Mouse (Mus musculus): Measurements from ENCODE around the gene Dmxl2.
A peak's percentile ranks its signal among the peaks of the same experiment; 100 is the strongest.

The Dmxl2 gene

GRCm38 (mm10) chr9:54501453-54502110, at the start of gene Dmxl2:
Dmxl2 (minus strand) TSS chr9:54501626.
- peak; percentile 86 for DNase-seq (ENCODE audit: low read depth)

GRCm38 (mm10) chr9:54549433-54549832, 48.0 kb upstream of the Dmxl2 start:
- DNase-seq (ENCODE audit: low read depth), result no peak

DNA sequence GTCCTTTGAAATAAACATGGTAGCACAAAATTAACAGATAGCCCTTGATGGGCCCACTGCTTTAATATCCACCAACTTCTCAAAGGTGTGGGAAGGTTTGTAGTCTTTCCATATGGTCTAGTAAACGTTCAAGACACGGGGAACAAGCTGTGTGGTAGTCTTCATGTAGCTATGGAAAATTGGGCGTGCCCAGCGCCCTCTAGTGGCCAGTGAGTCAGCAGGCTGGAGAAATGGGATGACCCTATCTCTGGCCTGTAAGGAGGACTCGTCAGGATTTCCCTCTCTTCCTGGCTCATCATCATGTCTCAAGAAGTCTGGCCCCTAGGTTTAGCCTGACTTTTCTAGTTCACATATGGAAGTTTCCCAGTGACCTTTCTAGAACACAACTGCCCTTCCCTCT, 46.1 kb upstream of the Dmxl2 start:
- DNase-seq (ENCODE audit: low read depth), result peak; percentile 60

- DNase-seq (ENCODE audit: low read depth), result no peak
Observed at GRCm38 (mm10) chr9:54544954-54545315, 43.5 kb upstream of the Dmxl2 start.

GRCm38 (mm10) chr9:54544212-54544953, 43.0 kb upstream of the Dmxl2 start:
- no peak for DNase-seq (ENCODE audit: low read depth)

DNA sequence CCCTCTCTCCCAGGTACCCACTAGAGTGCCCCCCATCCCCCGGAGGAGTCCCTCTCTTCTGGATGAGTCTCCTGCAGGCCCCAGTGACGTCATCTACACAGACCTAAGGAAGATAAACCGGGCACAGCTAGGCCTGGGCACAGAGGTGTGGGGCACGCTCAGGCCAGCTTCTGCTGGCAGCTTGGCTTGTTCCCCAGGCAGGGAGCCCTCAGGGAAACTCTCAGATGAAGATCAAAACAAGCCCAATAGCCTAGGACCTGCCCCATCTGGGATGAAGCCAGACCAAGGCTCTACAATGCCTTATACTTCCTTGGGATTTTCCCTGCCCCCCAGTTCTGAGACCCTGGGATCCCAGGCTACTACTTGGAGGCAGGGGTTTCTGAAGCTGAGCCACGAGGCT, 39.4 kb upstream of the Dmxl2 start:
- DNase-seq (ENCODE audit: low read depth), result no peak

DNA sequence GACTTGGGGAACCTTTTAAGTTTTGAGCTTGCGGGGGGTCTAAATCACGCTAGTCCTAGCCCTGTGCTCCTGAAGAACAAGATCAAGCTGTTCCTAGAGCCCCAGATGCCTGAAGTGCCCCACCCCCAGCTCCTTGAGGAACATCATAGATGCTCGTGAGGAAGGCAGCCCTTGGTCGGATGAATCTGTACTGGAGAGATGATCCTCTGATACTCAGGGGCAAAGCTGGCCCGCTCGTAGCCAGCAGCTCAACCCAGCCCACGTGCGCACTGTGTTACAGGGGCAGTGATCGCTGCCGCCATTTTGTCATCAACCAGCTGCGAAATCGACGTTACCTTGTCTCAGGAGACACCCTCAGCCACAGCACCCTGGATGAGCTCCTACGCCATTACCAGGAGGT, 37.3 kb upstream of the Dmxl2 start, which contains the start of gene Sh2d7:
Gene Sh2d7, plus strand, starts transcription at position 301 of the 400 bp plus-strand sequence.
- no peak for DNase-seq (ENCODE audit: low read depth)

GRCm38 (mm10) chr9:54538244-54538643, 36.8 kb upstream of the Dmxl2 start:
- no peak for DNase-seq (ENCODE audit: low read depth)

DNA sequence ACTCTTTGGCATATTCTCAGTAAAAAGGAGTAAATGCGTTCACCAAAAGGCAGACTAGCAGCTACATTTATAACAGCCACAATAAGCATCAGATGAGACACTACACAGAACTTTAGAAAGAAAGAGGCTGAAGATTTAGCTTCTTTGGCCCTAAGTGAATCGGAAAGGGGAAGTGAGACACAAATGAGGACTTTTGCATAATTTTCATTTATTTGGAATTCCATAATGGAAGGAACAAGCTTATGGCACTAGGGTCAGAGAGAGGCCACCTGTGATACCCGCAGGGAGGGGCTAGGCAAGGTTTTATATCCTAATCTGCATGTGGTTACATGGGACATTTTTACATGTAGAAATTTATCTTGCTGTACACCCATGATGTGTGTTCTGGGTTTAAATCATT, 36.1 kb upstream of the Dmxl2 start:
- DNase-seq (ENCODE audit: low read depth), result no peak

- DNase-seq (ENCODE audit: low read depth), result no peak
Observed at GRCm38 (mm10) chr9:54537030-54537429, 35.6 kb upstream of the Dmxl2 start.

DNA sequence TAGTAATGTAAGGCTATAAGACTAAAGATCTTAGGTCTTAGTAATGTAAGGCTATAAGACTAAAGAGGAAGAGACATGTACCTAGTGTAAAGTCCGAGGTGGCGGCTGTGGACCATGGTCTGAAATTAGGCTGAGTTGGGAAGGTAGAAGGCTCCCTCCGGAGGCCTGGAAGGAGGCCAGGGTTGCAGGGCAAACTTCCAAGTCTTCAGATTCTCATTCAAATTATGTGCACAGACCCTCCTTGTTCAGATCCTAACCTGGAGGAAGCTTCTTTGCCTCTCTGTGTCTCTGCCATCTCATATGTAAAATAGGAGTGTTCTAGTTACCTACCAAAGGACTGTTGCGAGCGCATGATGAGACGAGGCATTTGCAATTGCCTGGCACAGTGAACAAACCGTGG, 34.8 kb upstream of the Dmxl2 start:
- no peak for DNase-seq (ENCODE audit: low read depth)

- peak; percentile 6 for DNase-seq (ENCODE audit: low read depth)
Observed at GRCm38 (mm10) chr9:54533975-54534374, 32.5 kb upstream of the Dmxl2 start.

DNA sequence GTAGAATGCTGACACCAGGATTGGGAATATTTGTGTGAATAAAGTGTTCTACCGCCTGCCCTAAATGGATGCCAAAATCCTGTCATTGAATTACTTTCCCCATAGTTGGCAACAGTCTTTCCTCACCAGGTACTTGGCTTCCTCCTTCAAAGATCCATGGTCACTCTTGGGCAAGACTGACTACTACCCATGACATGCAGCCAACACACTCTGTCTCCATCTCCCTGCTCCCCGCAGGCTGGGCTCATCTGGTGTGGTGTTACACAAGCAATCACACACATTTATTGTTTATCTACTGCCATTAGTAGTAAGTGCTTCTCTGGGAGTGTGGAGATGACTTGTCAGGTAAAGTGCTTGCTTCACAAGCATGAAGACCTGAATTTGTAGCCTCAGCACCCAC, 31.5 kb upstream of the Dmxl2 start:
- DNase-seq (ENCODE audit: low read depth), result no peak

GRCm38 (mm10) chr9:54531421-54531820, 30.0 kb upstream of the Dmxl2 start:
- DNase-seq (ENCODE audit: low read depth), result no peak

DNA sequence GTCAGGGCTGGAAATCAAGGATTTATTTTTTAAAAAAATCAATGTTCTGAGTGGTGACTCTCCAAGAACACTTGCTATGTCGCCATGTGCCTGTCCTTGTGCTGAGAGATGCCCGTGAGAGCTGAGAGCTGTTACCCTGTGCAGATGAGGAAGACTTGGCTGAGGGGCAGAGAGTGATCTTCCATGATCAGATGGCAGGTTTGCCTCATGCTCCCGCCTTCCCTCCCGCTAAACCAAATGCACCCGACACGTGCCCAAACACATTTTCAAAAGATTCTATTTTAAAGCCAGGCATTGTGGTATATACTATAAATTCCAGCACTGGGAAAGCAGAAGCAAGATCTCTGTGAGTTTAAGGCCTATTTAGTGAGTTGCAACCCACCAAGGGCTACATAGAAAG, 29.4 kb upstream of the Dmxl2 start:
- no peak for DNase-seq (ENCODE audit: low read depth)

DNA sequence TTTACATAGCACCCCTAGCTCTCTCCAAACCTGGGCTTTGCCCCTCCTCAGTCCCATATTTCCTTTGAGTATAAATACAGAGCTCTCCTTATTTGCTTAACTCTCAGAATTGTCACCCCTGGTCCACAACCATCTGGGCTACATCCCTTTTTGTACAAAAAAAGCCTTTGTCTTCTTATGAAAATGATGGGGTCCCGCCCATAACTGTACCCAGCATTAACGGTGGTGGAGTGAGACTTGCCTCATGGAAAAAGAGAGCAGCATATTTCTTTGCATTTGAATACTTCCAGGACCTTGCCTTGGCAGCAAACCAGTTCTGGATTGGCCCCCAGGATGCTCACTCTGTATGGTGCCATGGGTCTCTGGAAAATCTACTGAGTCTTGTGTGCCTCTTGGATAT, 28.5 kb upstream of the Dmxl2 start:
- DNase-seq (ENCODE audit: low read depth), result no peak

DNA sequence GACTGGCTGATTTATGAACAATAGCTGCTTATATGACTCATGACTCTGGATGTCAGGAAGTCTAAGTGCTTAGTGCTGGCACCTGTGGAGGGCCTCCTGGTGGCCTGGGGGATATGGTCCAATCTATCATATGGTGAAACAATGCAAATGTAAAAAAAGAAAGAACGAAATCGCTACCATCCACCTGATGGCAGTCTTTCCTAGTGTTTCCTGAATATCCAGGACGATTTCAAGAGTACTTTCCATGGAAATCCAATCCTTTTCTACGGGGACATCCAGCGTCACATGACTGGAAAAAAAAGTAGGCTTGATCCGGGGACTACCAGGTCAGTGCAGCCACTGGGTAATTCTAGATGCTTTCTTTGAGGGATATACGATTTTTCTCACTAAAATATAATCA, 26.3 kb upstream of the Dmxl2 start:
- peak; percentile 13 for DNase-seq (ENCODE audit: low read depth)

- no peak for DNase-seq (ENCODE audit: low read depth)
Observed at GRCm38 (mm10) chr9:54520286-54520685, 18.9 kb upstream of the Dmxl2 start.

DNA sequence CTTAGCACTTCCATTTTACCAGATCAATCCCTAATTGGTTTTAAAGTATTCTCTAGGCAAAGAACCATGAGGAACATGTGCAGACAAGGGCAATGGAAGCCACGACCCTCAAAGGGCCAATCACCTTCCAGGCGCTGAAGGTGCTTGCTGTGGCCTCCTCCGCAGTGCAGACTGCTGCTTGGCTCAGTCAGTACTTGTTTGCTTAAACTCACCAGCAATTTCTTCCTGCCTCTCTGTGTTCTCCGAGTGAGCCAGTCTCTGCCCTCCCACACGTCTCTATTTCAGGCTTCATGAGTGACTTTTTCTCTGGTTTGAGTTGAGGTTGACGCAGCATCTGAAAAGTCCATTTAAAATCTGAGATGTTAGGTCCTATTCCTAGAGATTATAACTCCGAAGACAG, 17.5 kb upstream of the Dmxl2 start:
- DNase-seq (ENCODE audit: low read depth), result no peak

DNA sequence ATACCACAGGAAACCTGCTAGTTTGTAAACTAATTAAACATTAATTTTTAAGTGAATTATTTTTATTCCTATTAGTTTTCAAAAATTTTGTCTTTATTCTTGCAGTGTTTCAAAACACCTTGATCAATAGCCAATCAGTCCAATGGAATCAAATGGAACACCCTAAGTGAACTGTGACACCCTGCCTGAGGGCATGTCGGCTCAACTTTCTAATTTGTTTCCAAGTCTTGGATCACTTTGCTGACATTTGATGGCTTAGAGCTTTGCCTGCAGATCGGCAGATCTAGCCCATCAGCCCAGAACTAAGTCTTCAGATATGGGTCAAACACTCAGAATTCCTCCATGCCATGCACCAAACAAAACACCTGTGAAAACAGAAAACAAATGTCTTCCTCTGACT, 14.6 kb upstream of the Dmxl2 start:
- no peak for DNase-seq (ENCODE audit: low read depth)

- DNase-seq (ENCODE audit: low read depth), result no peak
Observed at GRCm38 (mm10) chr9:54502873-54503272, 1.4 kb upstream of the Dmxl2 start.

DNA sequence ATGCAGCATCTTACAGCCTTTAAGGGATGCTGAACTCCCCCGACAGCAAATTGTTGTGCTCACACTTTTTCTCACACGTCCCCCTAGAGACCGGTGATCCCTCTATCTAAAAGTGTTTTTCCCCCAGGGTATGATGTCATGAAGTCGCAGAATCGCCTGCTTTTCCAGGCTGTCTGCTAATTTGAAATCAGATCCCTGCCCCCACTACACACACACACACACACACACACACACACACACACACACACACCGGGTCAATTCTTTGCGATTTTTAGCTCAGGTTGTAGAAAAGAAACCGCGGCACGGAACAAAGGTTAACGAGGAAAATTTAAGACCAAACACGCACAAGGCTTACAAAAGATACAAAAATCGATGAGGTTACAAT, 677 bp upstream of the Dmxl2 start:
- no peak for DNase-seq (ENCODE audit: low read depth)

- DNase-seq (ENCODE audit: low read depth), result no peak
Observed at GRCm38 (mm10) chr9:54500832-54501452, 484 bp downstream of the Dmxl2 start.

Data from NIH3T3 (cell line).